Mouse (Mus musculus) erythroblast, embryonic 14.5 days (primary cell): ENCODE measurements around the gene Col2a1.

ENCODE experiments used
- GATA1 ChIP-seq: IDR thresholded peaks from 2 replicates; pipeline ENCODE4 v1.6.1; 2012; ENCODE audit warnings: low read length, inconsistent platforms, mixed read lengths
- TAL1 ChIP-seq: IDR thresholded peaks from 3 replicates; pipeline ENCODE4 v1.6.1; 2012; ENCODE audit warnings: low read length, inconsistent platforms, mixed read lengths

GRCm38 (mm10) chr15:97965311-97966045, 39.0 kb downstream of the Col2a1 start:
- TF ChIP-seq TAL1 (no peak), GATA1 (no peak)
